Mouse (Mus musculus) thymus, adult 2 months (tissue): ENCODE measurements around the gene Pex16.

Source experiments
- CTCF ChIP-seq: fragments of 200-500 bp; IDR thresholded peaks from 2 replicates; pipeline ENCODE4 v1.5.1; 2012; ENCODE audit warnings: mild to moderate bottlenecking, control low read depth, low read length, moderate library complexity, borderline replicate concordance; ENCODE audit not compliant: control insufficient read depth, poor library complexity, insufficient read depth; ENCODE audit errors: extremely low read depth
- POLR2A ChIP-seq: fragments of 200-500 bp; IDR thresholded peaks from 2 replicates; pipeline ENCODE4 v1.6.1; 2012; ENCODE audit warnings: mild to moderate bottlenecking, low read length, control low read depth, moderate library complexity; ENCODE audit not compliant: control insufficient read depth, poor library complexity, insufficient read depth; ENCODE audit errors: extremely low read depth

- no peak for TF ChIP-seq POLR2A
- TF ChIP-seq CTCF = no peak
These were observed 1.3 kb downstream of the Pex16 start for GRCm38 (mm10) chr2:92375788-92376187.
